Mouse (Mus musculus): ENCODE data around the gene Cyp27b1. TPM values are rescaled to one million over a fixed set of nuclear protein-coding genes. Genes with fewer than 3 reads are reported as not detected.

Gene Cyp27b1
- polyA plus RNA-seq (2012; rRNA removed) = 0.07 and 0.08 TPM in 2 replicates
- polyA plus RNA-seq (2014; fragmentation: Nextera tagmentation; extraction: Ambion mirVana) = not detected in 2 replicates

- Histone ChIP-seq H3K36me3 (replicated peaks; ENCODE audit: control insufficient read depth, insufficient read depth, low read depth) (no peaks in the 10 kb centered on the region; the same call in 1 of the 2 replicates), H3K9ac (replicated peaks) (no peak within 1 kb of the TSS), H3K4me2 (ENCODE audit: low read depth) (no peak within 1 kb of the TSS), H3K4me1 (replicated peaks; ENCODE audit: control insufficient read depth in 2 of 2, insufficient read depth in 2 of 2, low read length in 1 of 2) (peaks cover 0 to under 1% of the 10 kb centered on the region in 2 experiments; a peak in 1 of 4 replicates), H3K4me3 (ENCODE audit: insufficient read depth in 1 of 2, low read depth in 2 of 2, low read length in 2 of 2) (no peak within 1 kb of the TSS), H3K27me3 (ENCODE audit: control insufficient read depth, insufficient read depth, low read length) (peaks cover 49% of the 10 kb centered on the region), H3K9me3 (ENCODE audit: control insufficient read depth, low read length) (no peaks in the 10 kb centered on the region), H3K27ac (no peak within 1 kb of the TSS)
- TF ChIP-seq EP300 (IDR thresholded peaks at IDR 0.05; ENCODE audit: low read depth) (no peak), CTCF (IDR thresholded peaks at IDR 0.05; ENCODE audit: low read depth) (no peak)
- DNase-seq (ENCODE audit: low read depth in 3 of 3, low spot score in 3 of 3) (no peak), ATAC-seq (ENCODE audit: insufficient read depth) (no peak)
- WGBS (ENCODE audit: insufficient replicate concordance) = 30% methylated on average over 5 of the region's 5 CpGs
Measured at GRCm38 (mm10) chr10:127047954-127048353, at the start of gene Cyp27b1. Gene Cyp27b1, plus strand, starts transcription at chr10:127048250.

- Histone ChIP-seq H3K4me3 (ENCODE audit: insufficient read depth in 1 of 2, low read depth in 2 of 2, low read length in 2 of 2) (no peak within 1 kb of the TSS), H3K9me3 (ENCODE audit: control insufficient read depth, low read length) (no peaks in the 10 kb centered on the region), H3K27me3 (ENCODE audit: control insufficient read depth, insufficient read depth, low read length) (no peaks in the 10 kb centered on the region), H3K27ac (no peak within 1 kb of the TSS), H3K36me3 (replicated peaks; ENCODE audit: control insufficient read depth, insufficient read depth, low read depth) (no peaks in the 10 kb centered on the region; the same call in none of the 2 replicates), H3K4me1 (replicated peaks; ENCODE audit: control insufficient read depth in 2 of 2, insufficient read depth in 2 of 2, low read length in 1 of 2) (no peaks in the 10 kb centered on the region), H3K9ac (replicated peaks) (no peak within 1 kb of the TSS), H3K4me2 (ENCODE audit: low read depth) (no peak within 1 kb of the TSS)
- WGBS (ENCODE audit: insufficient replicate concordance) = 77% methylated on average over 5 of the region's 5 CpGs
- DNase-seq (ENCODE audit: low read depth in 3 of 3, low spot score in 3 of 3) = no peak
- TF ChIP-seq CTCF (IDR thresholded peaks at IDR 0.05; ENCODE audit: low read depth) = no peak
- TF ChIP-seq EP300 (IDR thresholded peaks at IDR 0.05; ENCODE audit: low read depth) = no peak
- ATAC-seq (ENCODE audit: insufficient read depth) = no peak
Measured at GRCm38 (mm10) chr10:127000529-127000928, 47.5 kb upstream of the Cyp27b1 start, which contains the start of gene Avil. Gene Avil, plus strand, starts transcription at chr10:127000709.

DNA sequence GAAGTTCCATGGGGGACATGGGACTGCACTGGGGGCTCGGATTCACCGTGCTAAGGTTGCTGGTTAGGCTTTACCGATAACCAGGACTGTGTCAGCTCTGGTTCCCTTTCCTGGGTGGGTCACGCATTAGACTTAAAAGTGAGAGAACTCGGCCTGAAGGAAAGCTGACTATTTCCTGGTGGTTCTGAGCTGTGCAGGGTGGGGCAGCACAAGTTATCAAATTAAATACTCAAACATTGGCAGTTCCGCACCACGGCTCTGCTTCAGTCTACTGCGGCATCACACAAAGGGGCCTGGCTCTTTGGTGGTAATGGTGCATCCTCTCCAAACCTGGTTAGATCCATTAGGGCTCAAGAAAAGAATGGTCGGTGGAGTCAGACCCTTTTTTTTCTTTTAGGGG, 46.8 kb upstream of the Cyp27b1 start:
- no peak for TF ChIP-seq EP300 (IDR thresholded peaks at IDR 0.05; ENCODE audit: low read depth)
- no peak for TF ChIP-seq CTCF (IDR thresholded peaks at IDR 0.05; ENCODE audit: low read depth)
- DNase-seq (ENCODE audit: low read depth in 3 of 3, low spot score in 3 of 3) (no peak), ATAC-seq (ENCODE audit: insufficient read depth) (no peak)
- Histone ChIP-seq H3K4me2 (ENCODE audit: low read depth) (no peak overlapping the region), H3K4me3 (ENCODE audit: insufficient read depth in 1 of 2, low read depth in 2 of 2, low read length in 2 of 2) (no peak overlapping the region), H3K9ac (replicated peaks) (no peak overlapping the region), H3K36me3 (replicated peaks; ENCODE audit: control insufficient read depth, insufficient read depth, low read depth) (no peaks in the 10 kb centered on the region; the same call in 1 of the 2 replicates), H3K27ac (no peak overlapping the region), H3K9me3 (ENCODE audit: control insufficient read depth, low read length) (no peaks in the 10 kb centered on the region), H3K27me3 (ENCODE audit: control insufficient read depth, insufficient read depth, low read length) (no peaks in the 10 kb centered on the region), H3K4me1 (replicated peaks; ENCODE audit: control insufficient read depth in 2 of 2, insufficient read depth in 2 of 2, low read length in 1 of 2) (no peaks in the 10 kb centered on the region)
- WGBS (ENCODE audit: insufficient replicate concordance) = 72% methylated on average over 9 of the region's 9 CpGs

DNA sequence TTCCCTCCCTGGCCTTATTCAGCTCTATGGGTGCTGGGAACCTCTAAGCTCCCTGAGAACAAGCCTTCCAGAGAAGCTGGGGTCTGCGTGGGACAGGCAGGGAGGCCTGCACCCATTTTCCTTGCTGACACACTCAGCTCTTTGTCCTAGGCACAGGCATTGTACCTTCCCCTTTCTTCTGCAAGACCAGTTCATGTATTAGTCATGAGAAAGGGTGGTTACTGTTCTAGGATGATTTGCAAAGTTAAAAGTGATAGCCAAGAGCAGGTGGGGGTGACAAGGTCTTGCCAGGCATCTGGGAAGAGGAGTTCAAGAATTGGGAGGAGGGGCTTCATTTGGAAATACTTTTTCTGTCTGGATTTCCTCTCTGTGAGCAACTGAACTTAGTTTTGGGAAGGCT, 46.0 kb upstream of the Cyp27b1 start:
- WGBS (ENCODE audit: insufficient replicate concordance) = 60% methylated on average over 1 of the region's 1 CpGs
- ATAC-seq (ENCODE audit: insufficient read depth) = no peak

GRCm38 (mm10) chr10:127002765-127003164, 45.3 kb upstream of the Cyp27b1 start:
- ATAC-seq (ENCODE audit: insufficient read depth) (no peak), DNase-seq (ENCODE audit: low read depth in 3 of 3, low spot score in 3 of 3) (no peak)
- Histone ChIP-seq H3K27ac (no peak overlapping the region), H3K4me2 (ENCODE audit: low read depth) (no peak overlapping the region), H3K9ac (replicated peaks) (no peak overlapping the region), H3K4me3 (ENCODE audit: insufficient read depth in 1 of 2, low read depth in 2 of 2, low read length in 2 of 2) (no peak overlapping the region), H3K9me3 (ENCODE audit: control insufficient read depth, low read length) (no peaks in the 10 kb centered on the region), H3K4me1 (replicated peaks; ENCODE audit: control insufficient read depth in 2 of 2, insufficient read depth in 2 of 2, low read length in 1 of 2) (no peaks in the 10 kb centered on the region), H3K36me3 (replicated peaks; ENCODE audit: control insufficient read depth, insufficient read depth, low read depth) (no peaks in the 10 kb centered on the region; the same call in 1 of the 2 replicates), H3K27me3 (ENCODE audit: control insufficient read depth, insufficient read depth, low read length) (no peaks in the 10 kb centered on the region)
- 50% methylated on average over 5 of the region's 5 CpGs for WGBS (ENCODE audit: insufficient replicate concordance)
- TF ChIP-seq EP300 (IDR thresholded peaks at IDR 0.05; ENCODE audit: low read depth) (no peak), CTCF (IDR thresholded peaks at IDR 0.05; ENCODE audit: low read depth) (no peak)

More for the DNA sequence above, 46.0 kb upstream of the Cyp27b1 start:
- Histone ChIP-seq H3K4me1 (replicated peaks; ENCODE audit: control insufficient read depth in 2 of 2, insufficient read depth in 2 of 2, low read length in 1 of 2) (no peaks in the 10 kb centered on the region), H3K27ac (no peak overlapping the region), H3K27me3 (ENCODE audit: control insufficient read depth, insufficient read depth, low read length) (no peaks in the 10 kb centered on the region), H3K9me3 (ENCODE audit: control insufficient read depth, low read length) (no peaks in the 10 kb centered on the region), H3K36me3 (replicated peaks; ENCODE audit: control insufficient read depth, insufficient read depth, low read depth) (no peaks in the 10 kb centered on the region; the same call in 1 of the 2 replicates), H3K4me3 (ENCODE audit: insufficient read depth in 1 of 2, low read depth in 2 of 2, low read length in 2 of 2) (no peak overlapping the region), H3K4me2 (ENCODE audit: low read depth) (no peak overlapping the region), H3K9ac (replicated peaks) (no peak overlapping the region)
- DNase-seq (ENCODE audit: low read depth in 3 of 3, low spot score in 3 of 3) = no peak
- TF ChIP-seq CTCF (IDR thresholded peaks at IDR 0.05; ENCODE audit: low read depth) (no peak), EP300 (IDR thresholded peaks at IDR 0.05; ENCODE audit: low read depth) (no peak)

Data from liver, embryonic 14.5 days (tissue).